Mouse (Mus musculus): ENCODE results near the gene Htra1.

- no peak for TF ChIP-seq CTCF (IDR thresholded peaks at IDR 0.05; ENCODE audit: low read depth)
- no peak for TF ChIP-seq EP300 (IDR thresholded peaks at IDR 0.05; ENCODE audit: low read depth)
Measured at GRCm38 (mm10) chr7:130949331-130949751, 13.4 kb downstream of the Htra1 start.
